Mouse (Mus musculus): ENCODE results near the gene Gpr176.

GRCm38 (mm10) chr2:118383387-118383786 lies 10.2 kb upstream of the Gpr176 start:
- peak; percentile 27; the same call in 1 of the 2 replicates for TF ChIP-seq CTCF (IDR thresholded peaks at IDR 0.05; ENCODE audit: low read depth)
- TF ChIP-seq EP300 (optimal IDR thresholded peaks at IDR 0.05) = no peak

Measured in stomach, postnatal 0 days (tissue).